Mouse (Mus musculus) skeletal muscle tissue, adult 2 months (tissue): ENCODE measurements at regions not wholly inside any gene's neighbourhood (a gene's known extent, or its start where the extent isn't known, plus 50 kb on each side); places are given as distances from the start of the nearest gene placed in this dataset.
"Not testable (repeated sequence)": the region's sequence is repeated elsewhere in the genome, so short reads cannot be mapped to it uniquely, and the experiment has no call there.

ENCODE experiments used
- DNase-seq: peaks from one replicate; pipeline ENCODE4 v3.0.0-alpha.2; 2012; ENCODE audit warnings: low read depth, low spot score

- DNase-seq = no peak
These were observed 68.6 kb downstream of the Tomm20 start for GRCm38 (mm10) chr8:126877039-126877365.

- peak; percentile 94 for DNase-seq
These were observed 69.2 kb downstream of the Tomm20 start for GRCm38 (mm10) chr8:126876300-126877038.

GRCm38 (mm10) chr8:126875491-126876155 is 70.0 kb downstream of the Tomm20 start:
- DNase-seq = no peak

GRCm38 (mm10) chr8:126874846-126875245 is 70.8 kb downstream of the Tomm20 start:
- DNase-seq = no peak

DNA sequence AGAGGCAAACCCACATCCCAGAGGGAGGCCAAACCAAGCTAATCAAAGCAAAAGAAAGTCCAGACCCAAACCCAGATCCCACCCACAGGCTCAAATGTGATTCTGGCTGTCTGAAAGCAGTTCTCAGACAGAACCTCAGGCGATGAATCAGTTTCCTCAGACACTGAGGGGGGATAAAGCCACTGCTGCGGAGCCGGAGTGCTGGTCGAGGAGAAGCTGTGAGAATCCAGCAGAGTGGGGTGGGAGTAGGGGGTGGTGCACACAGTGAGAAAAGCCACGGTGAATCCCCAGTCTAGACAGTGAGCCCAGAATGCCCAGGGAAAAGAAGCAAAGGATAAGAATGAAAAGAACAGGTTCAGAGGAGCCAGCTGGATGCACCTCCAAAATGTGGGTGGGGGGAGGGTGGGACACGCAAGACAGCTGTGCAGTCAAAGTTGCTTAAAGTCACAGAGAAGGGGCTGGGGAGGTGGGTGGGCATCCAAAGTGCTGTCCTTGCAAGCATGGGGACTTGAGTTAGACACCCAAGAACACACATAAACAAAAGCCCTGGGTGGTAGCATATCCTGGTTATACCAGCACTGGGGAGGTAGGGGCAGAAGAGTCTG is 71.4 kb downstream of the Tomm20 start:
- no peak for DNase-seq

GRCm38 (mm10) chr8:126873306-126873705 is 72.3 kb downstream of the Tomm20 start:
- no peak for DNase-seq

DNA sequence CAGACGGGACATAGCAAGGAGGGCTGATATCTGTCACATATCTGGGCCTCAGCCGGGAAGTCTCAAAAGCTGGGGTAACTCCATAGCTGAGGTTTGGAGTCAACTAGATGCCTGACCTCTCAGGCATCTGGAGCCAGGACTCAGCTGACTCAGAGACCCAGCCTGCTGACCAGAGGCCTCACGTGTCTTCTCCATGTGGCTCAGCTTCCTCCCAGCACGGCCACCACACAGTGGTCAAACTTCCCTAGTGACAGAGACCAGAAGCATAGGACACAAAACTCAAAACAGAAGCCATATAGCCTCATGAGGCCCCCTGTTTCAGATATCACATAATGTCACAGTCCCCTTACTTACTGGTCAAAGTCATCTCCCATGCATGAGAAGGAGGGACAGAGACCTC is 73.1 kb downstream of the Tomm20 start:
- DNase-seq = peak; percentile 91

DNA sequence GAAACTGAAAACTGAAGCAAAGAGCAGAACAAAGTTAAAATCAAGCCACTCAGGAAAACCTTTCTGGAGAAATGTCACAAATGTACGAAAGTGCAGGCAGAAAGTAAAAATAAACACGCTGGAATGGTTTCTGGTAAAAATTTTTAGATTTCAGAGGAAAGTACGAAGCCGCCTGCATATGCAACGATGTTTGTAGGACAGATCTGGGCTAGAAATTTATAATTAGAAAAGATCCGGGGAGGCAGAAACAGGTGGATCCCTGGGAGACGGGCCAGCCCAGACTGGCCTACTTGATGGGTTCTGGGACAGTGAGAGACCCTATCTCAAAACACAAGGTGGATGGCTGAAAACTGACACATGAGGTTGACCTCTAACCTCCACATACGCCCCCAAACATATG is 73.5 kb downstream of the Tomm20 start:
- DNase-seq = no peak

GRCm38 (mm10) chr8:126869464-126869850 is 76.2 kb downstream of the Tomm20 start:
- DNase-seq = no peak

DNA sequence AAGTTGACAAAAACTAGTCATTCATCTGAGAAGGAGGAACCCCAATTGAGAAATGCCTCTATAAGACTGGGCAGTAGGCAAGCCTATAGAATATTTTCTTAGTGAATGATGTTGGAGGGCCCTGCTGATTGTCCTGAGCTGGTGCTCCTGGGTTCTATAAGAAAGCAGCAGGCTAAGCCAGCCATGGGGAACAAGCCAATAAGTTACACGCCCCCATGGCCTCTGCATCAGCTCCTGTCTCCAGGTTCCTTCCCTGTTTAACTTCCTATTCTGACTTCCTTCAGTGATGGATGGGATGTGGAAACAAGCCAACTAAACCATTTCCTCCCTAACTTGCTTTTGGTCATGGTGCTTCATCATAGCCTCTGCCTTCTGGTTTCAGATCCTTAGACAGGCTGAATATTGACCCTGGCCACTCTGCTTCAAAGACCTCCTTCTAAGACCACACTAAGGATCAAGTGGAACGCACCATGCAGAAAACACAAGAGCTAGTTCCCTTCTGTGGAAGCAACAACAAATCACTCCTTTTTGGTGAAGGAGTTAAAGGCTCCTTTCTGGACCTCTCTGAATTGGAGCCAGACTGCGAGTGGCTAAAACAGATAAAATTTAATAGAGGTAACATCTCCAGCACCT is 76.7 kb downstream of the Tomm20 start:
- no peak for DNase-seq

- no peak for DNase-seq
These were observed 78.3 kb downstream of the Tomm20 start for GRCm38 (mm10) chr8:126867121-126867988.

- no peak for DNase-seq
These were observed 81.2 kb downstream of the Tomm20 start for GRCm38 (mm10) chr8:126864314-126864948.

DNA sequence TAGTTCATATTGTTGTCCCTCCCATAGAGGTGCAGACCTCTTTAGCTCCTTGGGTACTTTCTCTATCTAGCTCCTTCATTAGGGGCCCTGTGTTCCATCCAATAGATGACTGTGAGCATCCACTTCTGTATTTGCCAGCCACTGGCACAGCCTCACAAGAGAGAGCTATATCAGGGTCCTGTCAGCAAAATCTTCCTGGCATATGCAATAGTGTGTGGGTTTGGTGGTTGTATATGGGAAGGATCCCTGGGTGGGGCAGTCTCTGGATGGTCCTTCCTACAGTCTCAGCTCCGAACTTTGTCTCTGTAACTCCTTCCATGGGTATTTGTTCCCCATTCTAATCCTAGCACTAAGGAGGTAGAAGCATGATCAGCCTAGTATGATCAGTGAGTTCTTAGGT is 82.0 kb downstream of the Tomm20 start:
- not testable (repeated sequence) for DNase-seq

DNA sequence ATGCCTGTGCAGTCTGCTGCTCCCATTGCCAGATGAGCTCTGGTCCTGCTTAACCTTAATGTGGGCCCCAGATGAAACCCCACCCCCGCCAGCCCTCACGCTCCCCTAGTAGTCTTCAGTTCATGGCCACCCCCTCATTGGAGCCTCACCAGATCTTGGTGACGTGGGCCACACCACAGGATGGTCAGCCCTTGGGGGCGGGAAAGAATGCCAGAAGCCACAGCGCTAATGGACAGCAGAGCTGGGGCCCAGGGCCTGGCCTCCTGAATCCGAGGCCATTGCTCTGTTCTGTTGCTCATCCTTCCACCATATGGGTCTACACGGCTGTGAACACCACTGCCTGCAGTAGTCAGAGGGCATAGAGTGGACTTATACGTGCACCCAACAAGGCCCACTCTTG is 83.9 kb downstream of the Tomm20 start:
- no peak for DNase-seq

DNA sequence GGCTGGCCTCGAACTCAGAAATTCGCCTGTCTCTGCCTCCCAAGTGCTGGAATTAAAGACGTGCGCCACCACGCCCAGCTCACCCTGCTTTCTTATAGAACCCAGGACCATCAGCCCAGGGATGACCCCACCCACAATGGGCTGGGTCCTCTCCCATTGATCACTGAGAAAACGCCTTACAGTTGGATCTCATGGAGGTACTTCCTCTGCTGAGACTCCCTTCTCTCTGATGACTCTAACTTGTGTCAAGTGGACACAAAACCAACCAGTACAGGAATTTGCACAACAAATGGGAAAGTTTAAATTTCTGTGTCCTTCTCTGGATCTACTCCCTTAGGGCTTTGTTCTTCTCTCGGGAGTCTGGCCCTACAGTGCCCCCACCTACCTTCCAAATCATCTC is 85.0 kb downstream of the Tomm20 start:
- DNase-seq = no peak

DNA sequence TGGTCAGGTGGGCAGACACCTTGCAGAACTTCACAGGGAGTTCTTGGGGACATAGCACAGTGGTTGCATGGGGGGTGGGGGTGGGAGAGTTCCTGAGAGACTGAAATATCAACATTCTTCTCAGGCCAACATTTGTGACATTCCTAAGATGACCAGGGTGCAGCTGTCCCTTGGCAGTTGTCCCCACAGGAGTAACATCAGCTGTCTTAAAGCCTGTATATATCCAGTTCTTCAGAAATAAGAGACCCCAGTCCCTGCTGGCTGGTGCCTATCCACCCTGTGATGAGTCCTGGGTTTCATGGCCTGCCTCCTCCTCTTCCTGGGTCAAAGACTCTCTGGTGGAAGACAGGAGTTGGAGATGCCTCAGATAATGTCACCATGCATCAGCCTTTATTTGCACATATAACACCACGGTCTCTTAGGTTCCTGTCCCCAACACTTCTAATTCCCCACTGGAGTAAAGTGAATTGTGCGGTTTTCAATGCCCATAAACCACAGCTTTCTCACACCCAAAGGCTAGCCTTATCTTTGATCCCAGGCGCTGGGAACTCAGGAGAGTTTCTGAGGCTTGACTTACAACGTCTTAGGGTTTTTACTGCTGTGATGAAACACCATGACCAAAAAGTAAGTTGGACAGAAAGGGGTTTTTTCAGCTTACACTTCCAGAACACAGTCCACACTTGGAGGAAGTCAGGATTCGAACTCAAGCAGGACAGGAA is 85.8 kb downstream of the Tomm20 start:
- no peak for DNase-seq

DNA sequence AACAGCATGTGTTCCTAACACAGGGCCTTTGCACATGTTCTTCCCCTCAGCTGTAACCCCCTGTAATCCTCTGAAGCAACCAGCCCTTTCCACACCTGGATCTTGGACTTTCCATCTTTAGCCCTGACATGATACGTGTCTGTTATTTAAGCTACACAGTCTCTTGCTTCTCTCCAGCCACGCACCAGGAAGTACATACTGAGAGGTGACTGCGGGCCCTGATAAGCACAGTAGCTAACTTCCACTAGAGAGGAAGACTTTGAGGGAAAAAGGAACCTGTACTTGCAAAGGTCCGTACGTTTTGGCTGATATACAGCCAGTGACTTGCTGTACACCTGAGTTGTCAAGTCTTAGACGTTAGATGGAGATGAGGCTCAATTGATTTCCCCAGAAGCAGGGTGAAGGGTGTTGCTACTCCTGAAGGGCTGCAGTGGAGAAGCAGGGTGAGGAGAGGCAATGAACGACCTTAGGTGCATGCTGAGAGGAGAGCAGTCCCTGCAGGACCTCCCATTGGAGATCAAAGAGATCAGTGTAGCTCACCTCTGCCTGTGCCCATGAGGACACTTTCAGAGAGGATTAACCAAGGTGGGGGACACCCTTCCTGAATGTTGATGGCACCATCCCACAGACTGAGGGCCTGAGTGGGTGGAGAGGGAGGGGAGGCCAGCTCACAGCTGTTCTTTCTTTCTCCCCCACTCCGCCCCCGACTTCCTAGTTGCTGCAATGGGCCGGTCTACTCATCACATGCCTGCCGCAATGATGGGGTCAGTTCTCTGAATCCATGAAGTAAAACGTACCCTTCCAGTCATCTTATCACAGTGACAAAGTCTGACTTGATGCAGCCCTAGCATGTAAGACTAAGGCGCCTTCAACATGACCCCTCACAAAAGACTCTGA is 88.1 kb downstream of the Tomm20 start:
- no peak for DNase-seq

- DNase-seq = no peak
These were observed 89.7 kb downstream of the Tomm20 start for GRCm38 (mm10) chr8:126855914-126856313.

- DNase-seq = no peak
These were observed 90.5 kb downstream of the Tomm20 start for GRCm38 (mm10) chr8:126855056-126855609.
